Mouse (Mus musculus): ENCODE measurements at regions not wholly inside any gene's neighbourhood (a gene's known extent, or its start where the extent isn't known, plus 50 kb on each side); places are given as distances from the start of the nearest gene placed in this dataset.
A peak's percentile ranks its signal among the peaks of the same experiment; 100 is the strongest.

DNA sequence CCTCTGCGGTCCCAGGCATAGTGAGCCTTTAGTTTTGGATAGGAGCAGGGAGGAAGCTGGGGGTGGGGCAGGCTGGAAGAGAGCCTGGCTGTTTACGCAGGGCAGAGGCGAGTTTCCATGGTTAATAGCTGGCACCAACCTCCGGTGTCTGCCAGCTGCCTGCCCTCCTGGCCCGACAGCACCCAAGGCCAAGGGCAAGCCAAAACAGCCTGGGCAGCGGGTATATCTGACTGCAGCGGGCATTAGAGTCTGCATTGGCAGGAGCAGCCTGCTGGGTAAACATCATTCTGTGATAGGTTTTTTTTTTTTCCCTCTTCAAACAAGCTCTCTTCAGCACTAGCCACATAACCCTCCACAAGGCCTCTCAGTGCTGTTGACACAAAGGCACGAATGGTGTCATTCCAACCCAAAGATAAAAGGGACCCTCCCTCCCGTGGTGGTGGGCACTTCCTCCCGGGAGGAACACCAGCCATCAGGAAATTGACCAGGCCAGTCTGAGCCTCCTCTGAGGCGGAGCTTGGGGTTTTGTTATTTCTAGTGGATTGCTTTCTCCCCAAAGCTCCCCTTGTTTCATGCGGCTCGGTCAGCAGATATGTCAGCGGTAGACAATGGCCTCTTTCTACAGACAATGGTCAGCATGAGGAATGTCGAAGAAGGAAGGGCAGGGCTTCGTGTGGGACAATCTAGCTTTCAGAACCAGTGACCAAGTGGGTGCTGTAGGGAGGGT is 131.4 kb downstream of the Mycn start:
- DNase-seq (ENCODE audit: low spot score in 2 of 2): peak; percentile 51 to 58
- Histone ChIP-seq H3K4me3 (peak overlapping the region; percentile 2; the same call in 1 of the 2 replicates), H3K27ac (peak overlapping the region; percentile 80)
- TF ChIP-seq CTCF (conservative IDR thresholded peaks at IDR 0.05): no peak

DNA sequence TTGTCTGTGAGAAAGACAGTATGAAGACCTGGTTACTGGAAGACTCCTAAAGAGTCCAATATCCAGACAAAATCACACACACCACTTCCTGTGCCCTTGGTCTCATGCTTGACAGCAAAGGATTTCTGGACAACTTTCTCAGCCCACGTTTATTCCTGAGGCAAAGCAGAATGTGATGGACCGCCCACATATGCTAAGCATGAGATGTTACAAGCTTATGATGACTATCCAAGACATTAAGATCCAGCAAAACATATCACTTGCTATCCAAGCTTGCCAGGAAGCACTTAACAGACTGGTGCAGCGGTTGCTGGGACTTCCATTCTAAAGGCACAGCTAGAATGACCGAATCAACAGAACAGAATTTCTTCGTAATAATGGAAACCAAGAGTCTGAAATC is 133.6 kb downstream of the Mycn start:
- no peak for TF ChIP-seq CTCF (conservative IDR thresholded peaks at IDR 0.05)
- DNase-seq (ENCODE audit: low spot score in 2 of 2): no peak
- H3K27ac ChIP-seq: no peak overlapping the region
- H3K4me3 ChIP-seq: no peak overlapping the region

DNA sequence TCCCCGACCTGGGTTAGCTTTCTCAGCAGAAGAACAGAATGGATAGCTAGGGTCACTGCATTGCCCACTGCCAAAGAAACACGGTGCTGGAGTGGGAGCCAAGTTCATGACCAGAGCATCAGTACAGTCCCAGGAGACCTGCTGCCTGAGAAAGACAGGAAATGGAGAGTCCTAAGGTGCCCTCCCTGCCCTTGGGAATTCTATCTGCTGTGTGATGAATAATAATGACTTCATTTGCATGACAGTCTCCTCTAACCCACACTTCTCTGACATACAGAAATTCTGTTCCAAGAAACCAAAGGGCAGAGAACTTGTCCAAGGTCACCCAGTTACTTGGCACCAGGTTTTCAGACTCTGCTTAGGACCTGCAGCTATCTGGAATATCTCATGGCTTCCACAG is 138.1 kb downstream of the Mycn start:
- Histone ChIP-seq H3K4me3 (no peak overlapping the region), H3K27ac (no peak overlapping the region)
- DNase-seq (ENCODE audit: low spot score in 2 of 2): no peak
- TF ChIP-seq CTCF (conservative IDR thresholded peaks at IDR 0.05): no peak

DNA sequence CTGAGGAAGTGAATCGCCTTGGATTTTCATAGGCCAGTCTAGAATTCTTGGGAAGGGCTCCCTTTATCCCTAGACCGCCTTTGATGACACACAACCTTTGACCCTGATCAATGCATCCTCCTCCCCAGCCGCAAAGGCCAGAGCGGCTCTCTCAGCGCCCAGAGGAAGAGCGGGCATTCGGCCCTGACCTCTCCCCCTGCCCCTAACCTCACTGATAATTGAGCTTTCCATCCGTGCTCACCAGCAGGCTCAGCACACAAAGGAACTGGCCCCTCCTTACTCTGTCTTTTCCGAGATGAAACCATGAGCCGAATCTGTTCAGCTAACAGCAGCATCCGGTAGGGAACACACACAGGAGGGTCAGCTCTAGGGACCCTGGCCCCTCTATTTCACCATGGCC is 139.3 kb downstream of the Mycn start:
- no peak for TF ChIP-seq CTCF (conservative IDR thresholded peaks at IDR 0.05)
- Histone ChIP-seq H3K4me3 (no peak overlapping the region), H3K27ac (no peak overlapping the region)
- DNase-seq (ENCODE audit: low spot score in 2 of 2): no peak

DNA sequence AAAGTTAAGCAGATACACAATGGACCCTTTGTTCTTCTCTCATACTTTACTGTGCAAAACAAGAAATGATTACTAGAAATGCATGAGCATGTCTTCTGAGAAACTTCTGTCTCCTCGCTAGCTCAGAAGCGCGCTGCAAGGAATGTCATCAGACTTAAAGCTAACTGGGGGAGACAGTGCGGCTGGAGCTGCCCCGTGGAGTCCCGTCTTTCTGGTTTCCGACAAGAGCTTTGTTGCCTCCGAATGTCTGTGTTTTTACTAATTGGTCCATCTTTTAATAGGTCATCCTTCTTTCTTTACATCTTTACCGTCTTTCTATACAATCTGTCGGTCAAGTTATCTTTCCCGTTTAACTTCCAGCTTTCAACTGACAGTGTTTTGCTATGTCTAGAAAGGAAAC is 140.0 kb downstream of the Mycn start:
- Histone ChIP-seq H3K4me3 (no peak overlapping the region), H3K27ac (no peak overlapping the region)
- DNase-seq (ENCODE audit: low spot score in 2 of 2): no peak
- TF ChIP-seq CTCF (conservative IDR thresholded peaks at IDR 0.05): no peak

DNA sequence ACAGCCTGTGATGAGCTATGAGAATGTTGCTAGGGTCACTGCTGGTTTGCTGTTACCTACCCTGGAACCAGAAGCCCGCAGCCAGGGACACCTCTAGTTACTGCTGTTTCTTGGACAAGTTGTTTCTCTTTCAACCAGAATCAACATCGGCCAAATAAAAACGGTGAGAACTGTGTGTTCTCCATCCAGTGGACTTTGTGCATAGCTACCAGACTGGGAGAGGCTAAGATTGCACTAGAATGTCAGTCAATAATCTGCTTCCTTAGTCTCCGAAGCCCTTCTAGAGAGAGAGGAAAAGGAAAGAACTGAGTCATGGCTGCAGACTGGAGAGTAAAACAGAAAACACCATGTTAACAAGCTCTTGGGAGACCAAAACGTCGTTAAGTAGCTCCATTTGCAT is 141.6 kb downstream of the Mycn start:
- TF ChIP-seq CTCF (conservative IDR thresholded peaks at IDR 0.05): no peak
- Histone ChIP-seq H3K27ac (no peak overlapping the region), H3K4me3 (no peak overlapping the region)
- DNase-seq (ENCODE audit: low spot score in 2 of 2): no peak

DNA sequence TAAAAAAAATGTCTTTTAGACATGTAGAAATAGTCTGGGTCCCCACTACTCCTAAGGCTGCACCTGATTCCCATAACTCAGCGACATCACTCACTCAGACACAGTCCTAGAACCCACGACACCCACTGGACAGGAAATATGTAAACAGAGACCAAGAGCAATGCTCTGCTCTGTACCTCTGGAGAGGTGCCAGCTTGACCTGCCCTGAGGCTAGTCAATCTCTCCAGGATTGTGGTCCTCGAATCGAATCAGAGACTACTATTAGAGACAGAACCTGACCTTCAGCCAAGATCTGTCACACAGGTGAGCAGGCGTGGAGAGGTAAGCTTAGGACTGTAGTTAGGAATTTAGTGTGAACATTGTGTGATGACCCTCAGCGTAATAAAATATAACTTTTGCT is 152.7 kb downstream of the Mycn start:
- H3K4me3 ChIP-seq: no peak overlapping the region
- no peak for TF ChIP-seq CTCF (conservative IDR thresholded peaks at IDR 0.05)
- H3K27ac ChIP-seq: no peak overlapping the region
- DNase-seq (ENCODE audit: low spot score in 2 of 2): no peak

DNA sequence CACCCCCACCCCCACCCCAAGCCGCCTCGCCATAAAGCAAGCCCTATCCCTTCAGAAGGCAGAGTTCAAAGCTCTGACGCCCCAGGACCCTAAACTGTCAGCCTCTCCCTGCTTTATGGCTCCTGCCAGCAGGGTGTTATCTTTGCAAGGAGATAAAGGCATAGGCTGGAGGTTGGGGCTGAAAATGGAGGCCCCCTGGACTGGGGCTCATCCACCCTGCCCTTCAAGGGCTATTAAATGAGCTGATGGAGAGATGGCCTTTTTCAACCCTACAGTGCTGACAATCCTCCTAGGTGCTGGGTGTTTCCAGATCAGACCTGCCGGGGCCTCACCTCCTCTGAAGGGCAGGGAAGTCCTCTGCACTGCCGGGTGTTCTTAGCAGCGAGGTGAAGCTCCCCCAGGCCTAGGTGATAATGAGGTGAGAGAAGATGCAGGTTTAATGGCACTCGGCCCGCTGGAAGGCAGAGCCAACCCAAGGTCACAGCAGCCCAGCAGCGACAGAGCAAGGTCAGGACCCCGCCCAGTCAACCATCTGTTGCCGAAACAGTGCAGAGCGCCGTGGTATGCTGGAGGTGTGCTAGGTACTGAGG is 153.4 kb downstream of the Mycn start:
- Histone ChIP-seq H3K4me3 (no peak overlapping the region), H3K27ac (no peak overlapping the region)
- no peak for TF ChIP-seq CTCF (conservative IDR thresholded peaks at IDR 0.05)
- DNase-seq (ENCODE audit: low spot score in 2 of 2): no peak

DNA sequence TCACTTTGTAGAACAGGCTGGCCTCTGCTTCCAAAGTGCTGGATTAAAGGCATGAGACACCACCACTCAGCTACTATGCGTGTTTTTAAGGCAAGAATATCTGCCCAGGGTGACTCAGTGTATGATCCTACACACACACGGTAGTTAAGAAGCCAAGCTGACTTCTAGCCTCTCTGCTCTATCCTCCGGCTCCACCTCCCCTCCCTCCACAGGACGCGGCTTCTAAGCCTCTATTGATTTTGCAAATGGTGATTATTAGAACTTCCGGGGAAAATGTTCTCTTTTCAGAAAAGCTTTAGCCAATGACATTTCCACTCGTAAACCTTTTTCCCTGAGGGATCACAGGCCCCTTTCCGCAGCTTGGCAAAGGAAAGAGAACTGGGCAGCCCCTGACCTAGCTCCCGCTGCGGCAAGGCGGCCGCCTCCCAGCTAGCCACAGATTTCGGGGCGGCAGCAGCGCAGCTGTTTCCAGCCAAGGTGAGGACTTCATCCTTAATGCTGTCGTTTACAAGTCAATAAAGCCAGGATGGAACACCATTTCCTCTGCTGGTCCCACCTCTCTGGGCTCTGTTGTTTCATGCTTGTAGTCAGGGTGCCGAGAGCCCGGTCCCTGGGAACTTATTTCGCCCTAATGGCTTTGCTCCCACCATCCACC is 154.0 kb downstream of the Mycn start:
- Histone ChIP-seq H3K27ac (no peak overlapping the region), H3K4me3 (no peak overlapping the region)
- no peak for DNase-seq (ENCODE audit: low spot score in 2 of 2)
- TF ChIP-seq CTCF (conservative IDR thresholded peaks at IDR 0.05): no peak

DNA sequence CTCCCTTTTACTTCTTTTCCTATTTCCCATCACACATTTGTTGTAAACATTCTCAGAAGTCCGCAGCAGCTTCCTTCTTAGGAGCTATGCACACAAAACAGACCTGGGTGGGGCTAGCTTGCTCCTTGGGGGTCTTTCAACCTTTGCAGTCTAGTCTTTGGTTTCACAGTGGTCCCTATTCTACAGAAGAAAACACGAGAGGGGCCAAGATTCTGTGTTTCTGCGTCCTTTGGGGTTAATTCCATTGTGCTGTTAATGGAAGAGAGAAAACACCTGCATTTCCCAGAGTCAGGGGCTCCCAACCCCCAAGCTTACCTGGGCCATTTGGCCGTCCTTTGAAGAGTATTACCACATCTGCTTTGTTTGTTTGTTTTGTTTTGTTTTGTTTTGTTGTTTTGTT is 154.6 kb downstream of the Mycn start:
- Histone ChIP-seq H3K4me3 (no peak overlapping the region), H3K27ac (no peak overlapping the region)
- no peak for TF ChIP-seq CTCF (conservative IDR thresholded peaks at IDR 0.05)
- DNase-seq (ENCODE audit: low spot score in 2 of 2): no peak

DNA sequence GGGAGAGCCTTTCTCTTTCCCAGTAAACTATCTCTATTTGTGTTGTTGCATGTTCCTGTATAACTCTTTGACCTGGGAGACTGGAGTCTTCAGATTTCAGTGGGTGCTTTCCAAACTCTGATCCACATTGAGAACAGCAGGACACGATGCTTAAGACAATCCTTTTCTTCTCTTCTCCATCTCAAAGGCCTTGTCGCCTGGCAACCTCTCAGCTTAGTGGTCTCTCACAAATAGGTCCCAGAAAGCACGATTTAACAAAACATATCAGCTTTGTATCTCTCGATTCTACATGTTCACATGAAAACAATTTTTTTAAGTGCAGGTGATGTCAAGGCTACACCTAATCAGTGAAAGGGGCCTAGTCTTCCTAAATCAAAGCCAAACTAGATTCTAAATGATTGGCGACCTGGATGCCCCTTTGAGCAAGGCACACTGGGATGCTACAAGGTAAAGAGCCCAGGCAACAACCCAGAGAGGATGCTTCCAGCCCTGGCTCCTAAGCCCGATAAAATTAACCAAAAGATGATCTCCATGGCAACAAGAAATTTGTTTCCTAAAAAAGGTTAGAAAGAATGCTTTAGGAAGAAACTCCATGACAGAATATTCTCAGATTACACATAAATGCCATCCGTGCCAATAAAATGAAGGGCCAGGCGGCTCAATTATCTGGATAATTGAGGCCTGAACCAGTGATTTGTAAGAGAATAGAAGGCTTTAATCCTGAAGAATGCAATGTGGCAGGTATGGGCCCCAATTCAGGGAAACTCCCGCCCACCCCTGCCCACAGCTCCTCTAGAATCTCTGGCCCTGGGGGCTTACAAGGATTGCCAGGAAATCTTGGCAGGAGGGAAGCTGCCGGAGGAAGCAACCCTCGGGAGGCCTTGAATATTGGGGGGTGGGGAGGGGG is 157.8 kb downstream of the Mycn start:
- TF ChIP-seq CTCF (conservative IDR thresholded peaks at IDR 0.05): no peak
- DNase-seq (ENCODE audit: low spot score in 2 of 2): peak; percentile 7 to 15
- H3K27ac ChIP-seq: peak overlapping the region; percentile 52

DNA sequence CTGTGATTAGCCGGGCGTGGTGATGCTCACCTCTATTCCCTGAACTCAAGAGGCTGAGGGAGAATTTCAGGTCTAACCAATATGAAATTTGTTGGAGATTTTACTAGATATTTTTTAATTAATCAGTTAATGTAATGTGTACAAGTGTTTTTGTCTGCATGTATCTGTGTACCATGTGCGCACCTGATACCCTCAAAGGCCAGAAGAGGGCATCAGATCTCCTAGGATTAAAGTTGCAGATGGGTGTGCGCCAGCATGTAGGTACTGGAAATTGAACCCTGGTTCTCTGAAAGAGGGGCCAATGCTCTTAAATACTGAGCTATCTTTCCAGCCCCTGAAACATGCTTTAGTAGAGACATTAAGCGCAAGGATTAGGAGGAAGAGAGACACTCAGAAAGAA is 160.2 kb downstream of the Mycn start:
- Histone ChIP-seq H3K27ac (no peak overlapping the region), H3K4me3 (no peak overlapping the region)
- TF ChIP-seq CTCF (conservative IDR thresholded peaks at IDR 0.05): peak; percentile 64
- DNase-seq (ENCODE audit: low spot score in 2 of 2): no peak

More for the DNA sequence above, 157.8 kb downstream of the Mycn start:
- H3K4me3 ChIP-seq: no peak overlapping the region
